Mouse (Mus musculus): ENCODE results near the gene Diras2.

The Diras2 gene

GRCm38 (mm10) chr13:52551275-52551674, 20.2 kb upstream of the Diras2 start:
- no peak for DNase-seq

GRCm38 (mm10) chr13:52550690-52551193, 19.7 kb upstream of the Diras2 start:
- DNase-seq: no peak

DNA sequence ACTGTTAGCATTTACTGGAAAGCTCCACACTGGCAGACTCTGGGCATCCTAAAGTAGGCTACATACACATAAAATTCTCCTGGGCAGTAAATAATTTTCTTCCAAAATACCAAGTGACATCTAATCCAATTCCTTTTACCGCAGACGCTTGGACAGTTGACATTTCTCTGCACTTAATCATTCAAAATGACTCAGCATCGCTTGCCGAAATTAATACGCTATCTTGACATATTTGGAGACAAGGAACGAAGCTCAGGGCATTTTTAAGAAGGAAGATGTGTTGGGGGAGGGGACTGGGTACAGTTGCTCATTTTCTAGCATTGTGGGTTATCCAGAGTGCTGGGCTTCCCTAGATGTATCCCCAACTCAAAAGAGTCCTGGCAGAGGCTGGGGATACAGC, 15.2 kb upstream of the Diras2 start:
- DNase-seq: no peak

DNA sequence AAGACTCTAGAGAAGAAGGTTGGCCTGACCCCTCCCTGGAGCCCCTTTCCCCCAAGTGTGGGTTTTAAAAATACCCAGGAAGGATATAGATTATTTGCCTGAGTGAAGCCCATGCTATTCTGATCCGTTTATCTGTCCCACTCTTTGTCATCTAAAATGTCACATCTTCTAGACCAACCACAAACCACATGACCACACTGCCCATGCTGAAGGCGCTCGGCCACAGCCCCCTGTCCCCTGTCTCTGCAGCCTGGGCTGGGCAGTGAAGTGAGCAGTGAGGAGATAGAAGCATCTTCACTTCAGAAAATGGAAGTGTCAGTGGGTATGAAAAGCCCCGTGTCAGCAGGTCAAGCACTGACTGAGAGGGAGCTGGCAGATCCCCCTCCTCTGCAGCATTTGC, 11.6 kb upstream of the Diras2 start:
- no peak for DNase-seq

GRCm38 (mm10) chr13:52542036-52542526, 11.0 kb upstream of the Diras2 start:
- DNase-seq: no peak

DNA sequence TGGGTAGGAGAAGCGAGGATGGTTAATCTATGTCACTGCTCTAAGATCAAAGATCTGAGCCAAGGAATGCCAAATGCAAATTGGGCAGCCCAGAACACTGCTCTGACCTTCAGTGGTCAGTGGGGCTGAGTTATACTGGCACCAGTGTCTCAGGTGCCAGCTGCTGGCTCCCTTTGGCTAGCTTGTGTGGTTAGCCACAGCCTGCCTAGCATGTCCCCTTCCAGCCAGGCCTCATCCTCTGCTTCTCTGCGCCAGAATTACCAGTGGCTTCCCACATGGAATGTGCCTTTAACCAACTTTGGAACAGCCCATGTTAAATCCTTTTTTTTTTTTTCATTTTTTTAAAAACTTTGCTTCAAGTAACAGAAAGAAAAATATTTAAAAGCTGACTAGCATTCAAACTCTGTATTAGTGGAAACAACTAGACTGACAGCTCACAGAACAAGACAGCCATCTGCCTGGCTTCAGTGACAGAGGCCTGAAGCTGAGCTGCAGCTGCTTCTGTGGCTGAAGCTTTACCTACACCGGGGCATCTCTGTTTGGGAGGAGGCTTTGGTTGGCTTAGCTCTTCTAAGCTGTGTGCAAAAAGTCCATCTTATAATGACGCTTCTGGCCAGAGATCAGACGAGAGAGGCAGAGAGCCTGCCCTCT, 10.4 kb upstream of the Diras2 start:
- DNase-seq: no peak

GRCm38 (mm10) chr13:52539461-52539860, 8.4 kb upstream of the Diras2 start:
- DNase-seq: no peak

- no peak for DNase-seq
Observed at GRCm38 (mm10) chr13:52538588-52539116, 7.6 kb upstream of the Diras2 start.

GRCm38 (mm10) chr13:52537754-52538587, 6.9 kb upstream of the Diras2 start:
- peak in 1 of 2 experiments; percentile 7 for DNase-seq

DNA sequence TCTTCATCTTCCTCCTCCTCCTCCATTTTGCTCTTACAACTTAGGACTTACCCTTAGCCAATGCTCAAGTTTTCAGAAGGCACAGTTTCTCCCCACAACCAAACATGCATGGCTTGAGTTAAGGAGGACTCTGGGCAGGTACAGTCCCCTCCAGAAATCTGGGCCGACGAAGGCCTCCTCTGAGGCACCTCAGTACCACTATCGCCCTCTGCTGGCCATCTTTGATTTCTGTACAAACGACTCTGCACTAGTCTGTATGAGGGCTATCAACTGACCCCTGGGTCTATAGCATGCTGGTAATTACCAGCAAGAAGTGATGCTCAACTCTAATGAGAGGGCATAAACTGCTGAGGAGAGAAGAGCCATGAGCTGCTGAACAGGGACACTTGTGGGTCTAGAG, 4.5 kb upstream of the Diras2 start:
- DNase-seq: peak in 1 of 2 experiments; percentile 69

- DNase-seq: no peak
Observed at GRCm38 (mm10) chr13:52533644-52534043, 2.6 kb upstream of the Diras2 start.

DNA sequence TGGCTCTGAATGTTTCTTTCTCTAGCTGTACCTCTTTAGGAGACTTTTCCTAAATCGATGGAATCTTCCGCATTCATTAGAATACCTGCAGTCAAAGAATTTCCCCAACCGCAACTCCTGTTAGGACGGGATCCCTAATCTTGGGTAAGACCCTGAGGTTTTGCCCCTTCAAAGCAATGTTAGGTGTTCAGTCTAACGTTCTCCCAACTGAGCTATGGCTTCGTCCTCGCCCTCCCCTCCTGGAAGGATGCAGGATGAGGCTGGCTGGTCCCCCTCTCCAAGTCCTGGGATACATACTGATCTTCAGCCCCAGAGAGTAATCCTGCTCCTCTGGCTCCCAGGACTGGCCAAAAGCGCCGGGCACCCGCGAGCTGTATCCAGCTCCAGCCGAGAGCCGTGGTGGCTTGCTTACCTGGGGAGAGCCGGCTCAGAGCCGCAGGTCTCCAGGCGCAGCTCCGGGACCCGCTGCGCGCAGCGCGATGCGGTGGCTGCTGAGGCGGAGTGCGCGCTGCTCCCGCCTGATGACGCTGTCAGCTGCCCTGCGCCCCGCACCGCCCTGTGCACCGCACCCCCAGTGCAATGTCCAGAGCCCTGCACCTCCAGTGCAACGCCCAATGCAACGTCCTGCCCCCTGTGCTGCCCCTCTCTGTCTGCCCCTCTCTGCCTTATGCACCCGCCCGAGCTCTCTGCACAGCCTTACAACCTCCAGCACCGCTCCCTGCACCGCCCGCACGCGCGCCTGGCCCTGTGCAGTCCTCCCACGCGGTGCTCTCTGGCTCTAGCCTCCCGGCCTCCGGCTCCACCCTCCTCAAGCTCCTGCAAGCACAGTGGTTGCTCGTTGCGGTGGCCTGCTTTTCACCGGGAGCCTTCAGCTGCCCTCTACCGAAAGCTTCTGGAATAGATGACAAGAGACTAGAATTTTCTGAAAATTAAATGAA, 802 bp downstream of the Diras2 start:
- peak; percentile 70 to 75 for DNase-seq

DNA sequence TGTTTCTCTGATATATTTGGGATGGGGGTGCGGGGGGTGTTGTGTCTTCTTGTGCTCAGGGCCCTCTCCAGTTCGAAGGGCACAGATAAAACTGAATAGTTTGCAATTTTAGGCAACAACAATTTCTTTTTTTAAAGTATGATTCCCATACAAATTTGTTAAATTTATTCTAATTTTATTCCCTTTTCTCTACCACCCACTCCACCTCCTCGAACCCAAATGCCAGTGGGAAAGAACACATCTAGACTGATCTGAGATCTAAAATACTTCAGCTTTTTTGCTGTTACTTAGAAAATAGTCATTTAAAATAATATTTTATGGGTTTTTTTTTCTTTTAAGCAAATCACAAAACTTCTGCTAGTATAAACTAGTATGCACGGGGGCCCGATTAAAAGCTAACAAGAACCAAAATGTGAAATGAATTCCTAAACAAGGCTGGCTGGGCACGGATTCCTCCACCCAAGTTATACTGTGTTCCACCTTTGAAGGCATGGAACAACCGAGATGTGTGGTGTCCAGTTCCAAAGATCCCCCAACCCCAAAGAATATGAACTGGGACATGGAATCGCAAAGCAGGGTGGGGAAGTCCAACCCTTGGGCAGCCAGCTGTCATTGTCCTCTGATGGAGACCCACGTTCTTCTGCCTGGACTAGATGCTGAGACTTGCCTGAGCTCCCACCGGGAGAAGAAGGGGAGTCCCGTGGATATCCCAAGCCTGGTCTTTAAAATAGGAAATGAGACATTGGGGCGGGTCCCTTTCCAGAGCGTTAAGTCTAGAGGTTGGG, 1.7 kb downstream of the Diras2 start:
- DNase-seq: no peak

- DNase-seq: no peak
Observed at GRCm38 (mm10) chr13:52528786-52529185, 2.3 kb downstream of the Diras2 start.

- DNase-seq: no peak
Observed at GRCm38 (mm10) chr13:52528281-52528680, 2.8 kb downstream of the Diras2 start.

DNA sequence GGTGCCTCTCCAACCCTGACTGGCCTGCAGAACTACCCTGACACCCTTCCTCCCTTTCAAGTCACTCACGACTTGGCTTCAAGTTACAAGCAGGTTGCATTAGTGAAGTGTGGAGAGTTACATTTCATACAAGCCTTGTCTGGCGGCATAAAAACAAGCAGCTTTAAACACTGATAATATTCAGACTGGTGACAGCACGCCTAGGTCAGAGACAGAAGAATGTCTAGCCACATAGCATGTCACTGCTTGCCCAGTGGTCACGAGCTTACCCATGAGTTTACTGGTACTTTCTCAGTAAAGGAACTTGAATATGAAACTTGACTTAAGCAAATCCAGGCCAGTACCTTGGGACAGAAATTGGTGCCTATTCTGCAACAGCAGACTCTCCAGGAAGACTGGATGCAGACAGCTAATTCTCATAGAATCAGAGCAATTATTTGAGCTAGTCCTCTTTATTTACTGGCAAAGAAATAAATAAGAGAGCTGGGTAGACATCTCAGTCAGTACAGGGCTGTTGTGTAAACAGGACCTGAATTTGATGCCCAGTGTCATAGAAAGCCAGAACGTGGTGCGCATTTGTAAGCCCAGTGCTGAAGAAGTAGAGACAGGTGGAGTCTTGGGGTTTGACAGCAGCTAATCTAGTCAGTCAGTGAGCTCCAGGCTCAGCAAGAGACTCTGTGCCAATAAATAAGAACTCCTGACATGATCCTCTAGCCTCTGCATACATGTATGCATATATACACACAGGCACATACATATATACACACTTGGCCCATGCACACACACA, 4.6 kb downstream of the Diras2 start:
- no peak for DNase-seq

DNA sequence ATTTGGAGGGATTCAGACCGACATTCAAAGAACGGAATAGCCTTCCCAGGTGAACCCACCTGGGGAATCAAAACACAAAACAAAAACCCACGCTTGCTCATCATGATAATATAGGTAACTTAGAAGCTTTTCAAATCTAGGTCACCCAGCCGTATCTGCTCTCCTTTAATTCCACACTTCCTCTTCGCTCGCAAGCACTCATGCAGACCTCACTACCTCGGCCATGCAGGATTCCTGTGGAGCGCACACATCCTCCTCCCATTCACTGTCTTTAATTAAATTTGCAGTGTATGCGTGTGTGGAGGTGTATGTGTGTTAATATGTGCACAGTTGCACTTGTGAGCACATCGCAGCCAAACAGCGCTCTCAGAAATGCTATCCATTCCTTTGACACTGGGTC, 6.8 kb downstream of the Diras2 start:
- no peak for DNase-seq

DNA sequence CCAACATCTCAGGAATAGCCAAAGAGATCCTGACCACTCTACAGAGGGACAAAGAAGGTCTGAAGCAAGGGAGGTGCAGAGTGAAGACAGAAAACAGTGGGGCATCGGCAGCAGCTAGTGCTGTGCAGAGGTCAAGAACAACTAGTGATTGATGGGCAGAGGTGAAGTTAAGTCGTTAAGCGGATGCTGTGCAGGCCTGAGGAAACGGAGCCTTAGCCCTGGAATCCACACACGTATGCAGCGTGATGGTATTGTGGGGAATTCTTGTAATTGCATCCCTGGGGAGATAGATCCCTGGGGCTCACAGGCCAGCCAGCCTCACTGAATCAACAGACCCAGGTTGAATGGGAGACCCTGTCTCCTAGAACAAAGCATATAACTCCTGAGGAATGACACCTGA, 9.9 kb downstream of the Diras2 start:
- no peak for DNase-seq

DNA sequence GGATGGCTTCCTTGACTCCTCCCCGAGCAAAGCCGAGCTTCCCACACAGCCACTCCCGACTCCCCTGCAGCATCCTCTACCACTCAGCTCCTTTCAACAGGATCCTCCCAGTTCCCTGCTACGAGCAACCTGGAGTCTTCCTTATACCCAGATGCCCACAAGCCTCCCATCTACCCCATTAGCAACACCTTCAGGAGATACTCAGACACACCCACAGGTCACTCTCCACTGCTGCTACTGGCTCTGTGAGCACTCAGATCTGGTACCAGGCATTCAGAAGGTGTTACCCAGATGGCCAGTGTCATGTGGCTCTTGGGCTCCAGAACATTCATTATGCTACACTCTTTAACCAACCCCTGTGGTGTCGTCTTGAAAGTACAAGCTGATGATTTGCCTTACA, 11.7 kb downstream of the Diras2 start:
- DNase-seq: no peak

DNA sequence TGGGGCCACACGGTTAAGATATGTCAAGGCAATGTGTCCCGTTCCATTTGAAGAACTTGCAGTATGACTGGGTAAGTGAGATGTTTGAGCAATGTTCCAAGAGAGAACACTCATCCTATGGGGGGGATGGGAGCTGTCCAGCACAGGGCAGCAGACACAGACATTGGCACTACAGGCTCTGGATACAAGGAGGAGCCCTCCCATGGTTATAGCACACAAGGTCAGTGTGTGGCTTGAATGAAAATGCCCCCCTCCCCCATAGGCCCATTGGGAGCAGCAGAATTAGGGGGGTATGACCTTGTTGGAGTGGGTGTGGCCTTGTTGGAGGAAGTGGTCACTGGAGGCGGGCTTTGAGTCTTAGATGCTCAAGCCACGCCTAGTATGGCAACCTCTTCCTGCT, 12.7 kb downstream of the Diras2 start:
- no peak for DNase-seq

DNA sequence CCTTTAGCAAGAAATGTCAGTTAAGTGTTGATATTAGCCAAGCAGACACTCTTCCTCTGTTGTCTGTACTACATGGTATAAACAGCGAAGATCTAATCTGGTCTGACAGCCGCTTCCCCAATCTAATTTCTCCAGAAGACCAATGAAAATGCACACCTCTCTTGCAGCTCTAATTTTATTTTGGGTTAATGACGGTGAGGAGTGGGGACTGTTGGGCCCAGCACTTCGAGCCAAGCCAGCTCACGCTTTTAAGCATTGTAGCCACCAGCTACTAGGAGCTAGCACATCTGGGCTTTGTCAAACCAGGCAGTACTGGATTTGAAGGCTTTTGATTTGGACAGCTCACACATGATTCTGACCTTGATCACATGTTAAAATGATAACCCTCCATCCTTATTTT, 14.1 kb downstream of the Diras2 start:
- no peak for DNase-seq
